In genomic region chr15:97351681-97352080, GRCm38 (mm10) we compare ENCODE assay signal across 17 mouse cellular contexts.
DNase-seq lines count a peak whose midpoint lies in the region; ATAC-seq and TF ChIP-seq lines count a peak whose summit lies in the region.
"Had no signal": no experiment of that assay in that cellular context is flagged by ENCODE, and none has a peak within 500 bp of the region (broad histone marks: within the 10 kb centered on the region; RNA-seq: fewer than 3 reads in every experiment).

No protein-coding gene starts in this region.

- peak; percentile 28; the same call in 1 of the 2 replicates for ATAC-seq in liver, embryonic 12.5 days
- no peak for ATAC-seq in liver, postnatal 0 days
- ATAC-seq in erythroblast, adult 5-6 weeks (replicated peaks; ENCODE audit: low FRiP score, poor library complexity, severe bottlenecking): peak; percentile 55; the same call in 1 of the 2 replicates
- ATAC-seq: forebrain, postnatal 0 days had no signal

- no peak for TF ChIP-seq CTCF in liver, postnatal 0 days (IDR thresholded peaks at IDR 0.05; ENCODE audit: low read depth)

- no peak overlapping the region for H3K4me3 ChIP-seq in liver, embryonic 12.5 days
- no peak overlapping the region for H3K4me3 ChIP-seq in liver, postnatal 0 days (ENCODE audit: low read depth, low read length)
- H3K4me3 ChIP-seq: embryonic facial prominence, embryonic 10.5 days; heart, embryonic 13.5 days; left cerebral cortex, adult 2 months; midbrain, embryonic 12.5 days had no signal

- H3K9ac ChIP-seq in liver, embryonic 12.5 days: no peak overlapping the region
- H3K9ac ChIP-seq in liver, postnatal 0 days (replicated peaks): no peak overlapping the region
- H3K9ac ChIP-seq: forebrain, postnatal 0 days; heart, embryonic 13.5 days; midbrain, embryonic 12.5 days had no signal

- H3K9me3 ChIP-seq in liver, embryonic 12.5 days (replicated peaks): no peaks in the 10 kb centered on the region
- no peaks in the 10 kb centered on the region for H3K9me3 ChIP-seq in liver, postnatal 0 days (ENCODE audit: low read length)
- H3K9me3 ChIP-seq: embryonic facial prominence, embryonic 10.5 days; G1E; heart, embryonic 13.5 days; midbrain, embryonic 12.5 days had no signal

- no peaks in the 10 kb centered on the region for H3K36me3 ChIP-seq in liver, embryonic 12.5 days
- no peaks in the 10 kb centered on the region for H3K36me3 ChIP-seq in liver, postnatal 0 days (replicated peaks; ENCODE audit: insufficient read depth, low read length)
- H3K36me3 ChIP-seq: embryonic facial prominence, embryonic 10.5 days; G1E; heart, embryonic 13.5 days; midbrain, embryonic 12.5 days had no signal

- H3K27ac ChIP-seq in liver, embryonic 12.5 days: no peak overlapping the region
- no peak overlapping the region for H3K27ac ChIP-seq in liver, postnatal 0 days (ENCODE audit: low read depth)
- H3K27ac ChIP-seq: embryonic facial prominence, embryonic 10.5 days; heart, embryonic 13.5 days; left cerebral cortex, adult 2 months; macrophage; midbrain, embryonic 12.5 days had no signal

- no peak overlapping the region for H3K4me2 ChIP-seq in liver, embryonic 12.5 days
- H3K4me2 ChIP-seq in liver, postnatal 0 days (ENCODE audit: low read depth, low read length): no peak overlapping the region
- H3K4me2 ChIP-seq: heart, embryonic 13.5 days; midbrain, embryonic 12.5 days had no signal

- no peak for TF ChIP-seq EP300 in liver, postnatal 0 days (IDR thresholded peaks at IDR 0.05; ENCODE audit: low read depth)

- peaks cover 5% of the 10 kb centered on the region; the same call in 1 of the 2 replicates for H3K27me3 ChIP-seq in liver, embryonic 12.5 days (replicated peaks)
- no peaks in the 10 kb centered on the region for H3K27me3 ChIP-seq in liver, postnatal 0 days (ENCODE audit: insufficient read depth, low read length)
- H3K27me3 ChIP-seq: CH12.LX; midbrain, embryonic 12.5 days had no signal

- H3K4me1 ChIP-seq in liver, embryonic 12.5 days: peaks cover 20% of the 10 kb centered on the region
- H3K4me1 ChIP-seq in liver, postnatal 0 days (ENCODE audit: insufficient read depth): peaks cover 7% of the 10 kb centered on the region
- H3K4me1 ChIP-seq: embryonic facial prominence, embryonic 10.5 days; midbrain, embryonic 12.5 days had no signal

- 53% methylated on average over 5 of the region's 5 CpGs for WGBS in liver, embryonic 12.5 days (ENCODE audit: insufficient replicate concordance)
- 70% methylated on average over 5 of the region's 5 CpGs for WGBS in liver, postnatal 0 days (ENCODE audit: insufficient replicate concordance)

- no peak for DNase-seq in liver, postnatal 0 days
- peak; percentile 54 for DNase-seq in CD4-positive, CD25-positive, alpha-beta regulatory T cell, adult 2 months (ENCODE audit: low read depth, low spot score)
- DNase-seq in naive thymus-derived CD4-positive, alpha-beta T cell, adult 2 months (ENCODE audit: low read depth): peak; percentile 47
- DNase-seq in T-cell, adult 2 months (ENCODE audit: low spot score): no peak
- no peak for DNase-seq in cerebellum, postnatal 10 days
- DNase-seq: retina, postnatal 1 day; thymus, postnatal 25 days had no signal

Comparison
In these comparisons a context has a peak if more than half of its experiments do, and no peak if none do; other contexts are left out.
1. DNase-seq: peak in CD4-positive, CD25-positive, alpha-beta regulatory T cell, adult 2 months (single experiment) and naive thymus-derived CD4-positive, alpha-beta T cell, adult 2 months (single experiment); none in liver, postnatal 0 days (single experiment), T-cell, adult 2 months (single experiment) and cerebellum, postnatal 10 days (0 of 2).